Mouse (Mus musculus): ENCODE measurements around the gene Arid3a. TPM values are rescaled to one million over a fixed set of nuclear protein-coding genes. Genes with fewer than 3 reads are reported as not detected.

Gene Arid3a
- polyA plus RNA-seq, 1 experiment from 2014 or later, result 6.2 TPM

DNA sequence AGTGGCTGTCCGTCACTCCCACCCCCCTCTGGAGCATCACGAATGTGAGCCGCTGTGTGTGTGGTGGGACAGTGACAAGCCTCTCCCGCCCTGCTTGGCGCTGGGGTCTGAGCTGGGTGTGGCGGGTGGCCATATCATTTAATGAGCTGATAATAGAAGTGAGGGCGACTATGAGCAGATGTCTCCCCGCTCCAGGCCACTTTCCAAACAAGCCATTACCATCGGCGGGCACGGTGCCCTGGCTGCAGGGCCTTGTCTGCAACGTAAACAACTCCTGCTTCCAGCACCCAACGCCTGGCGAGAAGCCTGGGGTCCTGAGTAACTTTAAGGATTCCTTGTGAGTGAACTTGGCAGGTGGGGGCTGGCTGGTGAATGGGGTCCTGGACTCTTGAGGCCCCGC, 71.0 kb downstream of the Arid3a start:
- no peak overlapping the region for H3K27ac ChIP-seq (ENCODE audit: low read depth, low read length)
- ATAC-seq (ENCODE audit: low FRiP score) (peak; percentile 25; the same call in 1 of the 2 replicates), DNase-seq (ENCODE audit: low spot score, missing footprints) (no peak)
- peak overlapping the region; percentile 51 for H3K4me2 ChIP-seq
- H3K36me3 ChIP-seq (ENCODE audit: control insufficient read depth, insufficient read depth, low read length), result no peaks in the 10 kb centered on the region
- H3K4me3 ChIP-seq (ENCODE audit: low read depth, low read length), result peak overlapping the region; percentile 34
- no peaks in the 10 kb centered on the region for H3K9me3 ChIP-seq (ENCODE audit: control insufficient read depth, low read length)
- H3K4me1 ChIP-seq (ENCODE audit: control insufficient read depth, insufficient read depth, low read length), result peaks cover 11% of the 10 kb centered on the region
- peak overlapping the region; percentile 58 for H3K9ac ChIP-seq (ENCODE audit: low read length)
- peaks cover 8% of the 10 kb centered on the region for H3K27me3 ChIP-seq (ENCODE audit: control insufficient read depth, insufficient read depth, low read length)
- 6% methylated on average over 15 of the region's 15 CpGs for WGBS

DNA sequence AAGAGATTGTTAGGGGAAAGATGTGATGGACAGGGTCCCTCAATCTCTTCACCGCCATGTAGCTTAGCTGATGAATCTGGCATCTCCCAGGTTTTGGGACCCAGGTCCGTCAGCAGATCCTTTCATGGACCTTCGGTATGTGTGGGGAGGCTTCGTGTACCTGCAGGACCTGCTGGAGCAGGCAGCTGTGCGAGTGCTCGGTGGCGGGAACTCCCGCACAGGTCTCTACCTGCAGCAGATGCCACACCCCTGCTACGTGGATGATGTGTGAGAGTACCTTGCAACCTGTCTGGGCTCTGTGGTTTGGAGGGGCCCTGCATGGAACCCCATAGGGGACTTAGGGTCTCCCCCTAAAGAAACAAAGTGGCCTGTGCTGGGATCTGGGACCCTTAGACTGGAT, 75.1 kb downstream of the Arid3a start:
- Histone ChIP-seq H3K27me3 (ENCODE audit: control insufficient read depth, insufficient read depth, low read length) (peaks cover 13% of the 10 kb centered on the region), H3K4me3 (ENCODE audit: low read depth, low read length) (no peak overlapping the region), H3K9ac (ENCODE audit: low read length) (no peak overlapping the region), H3K27ac (ENCODE audit: low read depth, low read length) (no peak overlapping the region), H3K4me2 (no peak overlapping the region), H3K36me3 (ENCODE audit: control insufficient read depth, insufficient read depth, low read length) (no peaks in the 10 kb centered on the region), H3K4me1 (ENCODE audit: control insufficient read depth, insufficient read depth, low read length) (peaks cover 8% of the 10 kb centered on the region), H3K9me3 (ENCODE audit: control insufficient read depth, low read length) (no peaks in the 10 kb centered on the region)
- ATAC-seq (ENCODE audit: low FRiP score), result no peak
- WGBS, result 73% methylated on average over 9 of the region's 9 CpGs
- DNase-seq (ENCODE audit: low spot score, missing footprints), result no peak

DNA sequence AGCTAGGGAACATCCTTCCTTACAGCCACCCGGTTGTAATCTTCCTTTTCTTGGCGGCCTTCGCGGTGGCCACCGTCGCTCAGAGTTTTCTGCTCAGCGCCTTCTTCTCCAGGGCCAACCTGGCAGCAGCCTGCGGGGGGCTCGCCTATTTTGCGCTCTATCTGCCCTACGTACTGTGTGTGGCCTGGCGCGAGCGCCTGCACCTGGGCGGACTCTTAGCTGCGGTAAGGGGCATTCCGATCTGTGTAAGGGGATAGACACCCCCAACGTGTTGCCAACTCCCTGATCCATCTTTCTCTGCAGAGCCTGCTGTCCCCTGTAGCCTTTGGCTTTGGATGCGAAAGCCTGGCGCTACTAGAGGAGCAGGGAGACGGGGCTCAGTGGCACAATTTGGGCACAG, 76.0 kb downstream of the Arid3a start:
- H3K4me1 ChIP-seq (ENCODE audit: control insufficient read depth, insufficient read depth, low read length), result peaks cover 3% of the 10 kb centered on the region
- peaks cover 13% of the 10 kb centered on the region for H3K27me3 ChIP-seq (ENCODE audit: control insufficient read depth, insufficient read depth, low read length)
- no peaks in the 10 kb centered on the region for H3K9me3 ChIP-seq (ENCODE audit: control insufficient read depth, low read length)
- no peak overlapping the region for H3K9ac ChIP-seq (ENCODE audit: low read length)
- H3K4me3 ChIP-seq (ENCODE audit: low read depth, low read length), result no peak overlapping the region
- no peak overlapping the region for H3K4me2 ChIP-seq
- DNase-seq (ENCODE audit: low spot score, missing footprints) (no peak), ATAC-seq (ENCODE audit: low FRiP score) (no peak)
- whole genome bisulfite sequencing, result 22% methylated on average over 21 of the region's 21 CpGs
- H3K36me3 ChIP-seq (ENCODE audit: control insufficient read depth, insufficient read depth, low read length), result no peaks in the 10 kb centered on the region
- H3K27ac ChIP-seq (ENCODE audit: low read depth, low read length), result no peak overlapping the region

DNA sequence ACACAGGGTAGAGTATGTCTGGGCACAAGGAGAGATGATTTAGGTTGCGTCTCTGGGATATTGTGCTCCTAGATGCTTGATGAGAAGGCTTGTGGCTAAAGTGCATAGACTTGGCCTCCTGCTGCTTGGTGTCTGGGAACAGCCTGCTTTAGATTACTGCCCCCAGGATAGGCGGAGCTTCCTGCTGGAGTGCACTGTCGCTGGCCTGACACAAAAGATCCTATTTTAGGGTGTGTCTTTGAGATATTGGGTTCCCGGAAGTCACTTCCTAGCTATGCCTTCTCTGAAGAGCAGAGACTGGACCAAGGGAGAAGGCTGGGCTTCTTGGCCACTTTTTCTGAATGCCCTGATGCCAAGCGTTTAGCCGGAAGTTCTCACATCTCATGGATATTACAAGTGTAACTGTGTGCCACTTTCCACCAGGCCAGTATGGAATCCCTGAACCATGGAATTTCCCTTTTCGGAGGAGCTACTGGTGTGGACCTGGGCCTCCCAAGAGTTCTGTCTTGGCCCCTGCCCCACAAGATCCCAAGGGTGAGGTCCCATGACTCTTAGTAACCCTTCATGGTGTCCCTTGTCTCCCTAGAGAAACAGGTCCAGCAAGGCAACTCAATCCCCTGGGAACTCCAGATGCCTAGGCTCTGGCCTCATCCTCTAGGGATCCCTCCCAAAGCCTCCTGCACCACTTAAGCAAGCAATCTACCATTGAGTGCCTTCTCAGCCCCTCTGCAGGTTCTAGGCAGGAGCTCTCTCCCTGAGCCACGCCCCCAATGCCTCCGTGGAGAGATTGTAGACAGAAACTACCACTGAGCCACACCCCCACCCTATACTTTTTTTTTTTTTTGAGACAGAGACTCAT, 76.8 kb downstream of the Arid3a start:
- Histone ChIP-seq H3K9ac (ENCODE audit: low read length) (no peak overlapping the region), H3K27ac (ENCODE audit: low read depth, low read length) (no peak overlapping the region), H3K27me3 (ENCODE audit: control insufficient read depth, insufficient read depth, low read length) (peaks cover 10% of the 10 kb centered on the region), H3K36me3 (ENCODE audit: control insufficient read depth, insufficient read depth, low read length) (no peaks in the 10 kb centered on the region), H3K4me2 (no peak overlapping the region), H3K4me1 (ENCODE audit: control insufficient read depth, insufficient read depth, low read length) (no peaks in the 10 kb centered on the region), H3K9me3 (ENCODE audit: control insufficient read depth, low read length) (no peaks in the 10 kb centered on the region), H3K4me3 (ENCODE audit: low read depth, low read length) (no peak overlapping the region)
- WGBS, result 55% methylated on average over 9 of the region's 9 CpGs
- DNase-seq (ENCODE audit: low spot score, missing footprints) (no peak), ATAC-seq (ENCODE audit: low FRiP score) (no peak)

DNA sequence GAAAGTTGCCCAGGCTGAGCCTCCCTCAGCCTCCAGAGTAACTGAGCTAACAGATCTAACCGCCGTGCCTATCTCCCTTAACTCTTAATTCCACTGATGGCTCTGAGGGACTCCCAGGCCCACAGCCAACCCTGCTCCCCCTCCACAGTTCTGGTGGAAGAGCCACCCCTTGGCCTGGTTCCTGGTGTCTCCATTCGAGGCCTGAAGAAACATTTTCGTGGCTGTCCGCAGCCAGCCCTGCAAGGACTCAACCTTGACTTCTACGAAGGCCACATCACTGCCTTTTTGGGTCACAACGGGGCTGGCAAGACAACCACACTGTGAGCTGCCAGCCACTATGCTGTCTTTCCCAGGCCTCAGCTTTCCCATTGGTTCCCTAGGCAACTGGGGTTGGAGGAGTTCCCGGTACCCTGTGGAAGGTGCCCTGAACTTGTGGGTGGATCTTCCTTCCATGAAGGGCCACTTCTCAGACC, 77.4 kb downstream of the Arid3a start:
- 90% methylated on average over 8 of the region's 8 CpGs for WGBS

More for the DNA sequence above, 77.4 kb downstream of the Arid3a start:
- H3K9ac ChIP-seq (ENCODE audit: low read length), result no peak overlapping the region
- H3K4me1 ChIP-seq (ENCODE audit: control insufficient read depth, insufficient read depth, low read length), result no peaks in the 10 kb centered on the region
- DNase-seq (ENCODE audit: low spot score, missing footprints) (no peak), ATAC-seq (ENCODE audit: low FRiP score) (no peak)
- H3K4me3 ChIP-seq (ENCODE audit: low read depth, low read length), result no peak overlapping the region
- no peaks in the 10 kb centered on the region for H3K9me3 ChIP-seq (ENCODE audit: control insufficient read depth, low read length)
- H3K36me3 ChIP-seq (ENCODE audit: control insufficient read depth, insufficient read depth, low read length), result no peaks in the 10 kb centered on the region
- H3K4me2 ChIP-seq, result no peak overlapping the region
- peaks cover 8% of the 10 kb centered on the region; the same call in 1 of the 2 replicates for H3K27me3 ChIP-seq (ENCODE audit: control insufficient read depth, insufficient read depth, low read length)
- H3K27ac ChIP-seq (ENCODE audit: low read depth, low read length), result no peak overlapping the region

Other genes starting within 250 kb of the Arid3a start
- 149 and 178 TPM in 2 replicates for gene Cdc34, start 244.8 kb upstream of the Arid3a start, polyA plus RNA-seq (2014; fragmentation: Nextera tagmentation; extraction: Ambion mirVana)
- 0.27 and 0.58 TPM in 2 replicates for gene Gzmm, start 238.0 kb upstream of the Arid3a start, polyA plus RNA-seq (2014; fragmentation: Nextera tagmentation; extraction: Ambion mirVana)
- gene Bsg, start 222.6 kb upstream of the Arid3a start, polyA plus RNA-seq (2014; fragmentation: Nextera tagmentation; extraction: Ambion mirVana), result 576 and 580 TPM in 2 replicates
- gene Hcn2, start 210.4 kb upstream of the Arid3a start, polyA plus RNA-seq (2014; fragmentation: Nextera tagmentation; extraction: Ambion mirVana), result 0.22 TPM in 2 replicates
- gene Polrmt, start 180.5 kb upstream of the Arid3a start, polyA plus RNA-seq (2014; fragmentation: Nextera tagmentation; extraction: Ambion mirVana), result 28.5 and 31.2 TPM in 2 replicates
- 0.08 and 0.32 TPM in 2 replicates for gene Fgf22, start 172.0 kb upstream of the Arid3a start, polyA plus RNA-seq (2014; fragmentation: Nextera tagmentation; extraction: Ambion mirVana)
- 69.9 and 81.9 TPM in 2 replicates for gene Rnf126, start 160.1 kb upstream of the Arid3a start, polyA plus RNA-seq (2014; fragmentation: Nextera tagmentation; extraction: Ambion mirVana)
- gene Fstl3, start 149.8 kb upstream of the Arid3a start, polyA plus RNA-seq (2014; fragmentation: Nextera tagmentation; extraction: Ambion mirVana), result 0.60 and 1.2 TPM in 2 replicates
- gene Prss57, start 136.1 kb upstream of the Arid3a start, polyA plus RNA-seq (2014; fragmentation: Nextera tagmentation; extraction: Ambion mirVana), result 0.10 and 0.40 TPM in 2 replicates
- gene Palm, start 133.5 kb upstream of the Arid3a start, polyA plus RNA-seq (2014; fragmentation: Nextera tagmentation; extraction: Ambion mirVana), result 109 and 129 TPM in 2 replicates
- 0.41 TPM in 1 of 2 replicates, not detected in the other for gene Misp, start 106.1 kb upstream of the Arid3a start, polyA plus RNA-seq (2014; fragmentation: Nextera tagmentation; extraction: Ambion mirVana)
- 147 and 176 TPM in 2 replicates for gene Ptbp1, start 72.6 kb upstream of the Arid3a start, polyA plus RNA-seq (2014; fragmentation: Nextera tagmentation; extraction: Ambion mirVana)
- 11.9 and 12.1 TPM in 2 replicates for gene Prtn3, start 52.6 kb upstream of the Arid3a start, polyA plus RNA-seq (2014; fragmentation: Nextera tagmentation; extraction: Ambion mirVana)
- 112 and 117 TPM in 2 replicates for gene Plppr3, start 52.4 kb upstream of the Arid3a start, polyA plus RNA-seq (2014; fragmentation: Nextera tagmentation; extraction: Ambion mirVana)
- 0.18 TPM in 1 of 2 replicates, not detected in the other for gene Elane, start 40.8 kb upstream of the Arid3a start, polyA plus RNA-seq (2014; fragmentation: Nextera tagmentation; extraction: Ambion mirVana)
- not detected in 2 replicates for gene Cfd, start 36.2 kb upstream of the Arid3a start, polyA plus RNA-seq (2014; fragmentation: Nextera tagmentation; extraction: Ambion mirVana)
- 39.7 and 45.7 TPM in 2 replicates for gene Med16, start 18.1 kb upstream of the Arid3a start, polyA plus RNA-seq (2014; fragmentation: Nextera tagmentation; extraction: Ambion mirVana)
- 20.6 and 25.6 TPM in 2 replicates for gene Gm26602, start 16.2 kb upstream of the Arid3a start, polyA plus RNA-seq (2014; fragmentation: Nextera tagmentation; extraction: Ambion mirVana)
- 0.34 and 0.61 TPM in 2 replicates for gene Kiss1r, start 10.1 kb upstream of the Arid3a start, polyA plus RNA-seq (2014; fragmentation: Nextera tagmentation; extraction: Ambion mirVana)
- 127 and 135 TPM in 2 replicates for gene R3hdm4, start 5.8 kb upstream of the Arid3a start, polyA plus RNA-seq (2014; fragmentation: Nextera tagmentation; extraction: Ambion mirVana)
- gene Wdr18, start 33.1 kb downstream of the Arid3a start, polyA plus RNA-seq (2014; fragmentation: Nextera tagmentation; extraction: Ambion mirVana), result 92.7 and 98.4 TPM in 2 replicates
- 0.22 and 0.38 TPM in 2 replicates for gene Grin3b, start 43.7 kb downstream of the Arid3a start, polyA plus RNA-seq (2014; fragmentation: Nextera tagmentation; extraction: Ambion mirVana)
- 11.9 and 13.5 TPM in 2 replicates for gene Tmem259, start 57.3 kb downstream of the Arid3a start, polyA plus RNA-seq (2014; fragmentation: Nextera tagmentation; extraction: Ambion mirVana)
- 158 and 160 TPM in 2 replicates for gene Cnn2, start 61.5 kb downstream of the Arid3a start, polyA plus RNA-seq (2014; fragmentation: Nextera tagmentation; extraction: Ambion mirVana)
- 2.8 and 2.9 TPM in 2 replicates for gene Abca7, start 69.5 kb downstream of the Arid3a start, polyA plus RNA-seq (2014; fragmentation: Nextera tagmentation; extraction: Ambion mirVana)
- 3.6 and 3.8 TPM in 2 replicates for gene Arhgap45, start 89.6 kb downstream of the Arid3a start, polyA plus RNA-seq (2014; fragmentation: Nextera tagmentation; extraction: Ambion mirVana)
- 200 and 225 TPM in 2 replicates for gene Polr2e, start 112.8 kb downstream of the Arid3a start, polyA plus RNA-seq (2014; fragmentation: Nextera tagmentation; extraction: Ambion mirVana)
- gene Gpx4, start 120.1 kb downstream of the Arid3a start, polyA plus RNA-seq (2014; fragmentation: Nextera tagmentation; extraction: Ambion mirVana), result 581 and 594 TPM in 2 replicates
- 7.0 and 7.3 TPM in 2 replicates for gene Sbno2, start 178.5 kb downstream of the Arid3a start, polyA plus RNA-seq (2014; fragmentation: Nextera tagmentation; extraction: Ambion mirVana)
- gene Stk11, start 188.8 kb downstream of the Arid3a start, polyA plus RNA-seq (2014; fragmentation: Nextera tagmentation; extraction: Ambion mirVana), result 18.5 and 23.1 TPM in 2 replicates
- 329 and 355 TPM in 2 replicates for gene Atp5d, start 211.6 kb downstream of the Arid3a start, polyA plus RNA-seq (2014; fragmentation: Nextera tagmentation; extraction: Ambion mirVana)
- 11.1 and 11.8 TPM in 2 replicates for gene Cbarp, start 213.8 kb downstream of the Arid3a start, polyA plus RNA-seq (2014; fragmentation: Nextera tagmentation; extraction: Ambion mirVana)
- gene Midn, start 221.2 kb downstream of the Arid3a start, polyA plus RNA-seq (2014; fragmentation: Nextera tagmentation; extraction: Ambion mirVana), result 66.0 and 71.3 TPM in 2 replicates
- 81.5 and 87.1 TPM in 2 replicates for gene Cirbp, start 238.9 kb downstream of the Arid3a start, polyA plus RNA-seq (2014; fragmentation: Nextera tagmentation; extraction: Ambion mirVana)
- 8.0 and 8.7 TPM in 2 replicates for gene 1600002K03Rik, start 245.9 kb downstream of the Arid3a start, polyA plus RNA-seq (2014; fragmentation: Nextera tagmentation; extraction: Ambion mirVana)